Mouse (Mus musculus) brown adipose tissue, adult 24 weeks (tissue): ENCODE results near the gene Cryba1. TPM values are rescaled to one million over a fixed set of nuclear protein-coding genes. Genes with fewer than 3 reads are reported as not detected.

ENCODE experiments used
- H3K27ac ChIP-seq: fragments of 200-500 bp; replicated peaks from 2 replicates; pipeline ENCODE4 v1.5.1; 2012; ENCODE audit warnings: low read depth, mild to moderate bottlenecking, low read length
- H3K4me1 ChIP-seq: fragments of 200-500 bp; 2 replicates; pipeline ENCODE4 v1.6.1; 2012; ENCODE audit warnings: low read length, mixed read lengths; ENCODE audit not compliant: control insufficient read depth, insufficient read depth, insufficient read length
- H3K4me3 ChIP-seq: fragments of 200-500 bp; 2 replicates; pipeline ENCODE4 v1.5.1; 2012; ENCODE audit warnings: low read depth, mild to moderate bottlenecking, low read length, moderate library complexity; ENCODE audit not compliant: insufficient read depth
- polyA plus RNA-seq: library from polyadenylated mRNA; stranded (reverse); fragments of >200 nt; gene quantifications from 2 replicates; pipeline ENCODE4 v1.2.4, GENCODE M21; 2012; ENCODE audit not compliant: missing spikeins, insufficient read depth, insufficient read length

Gene Cryba1
- polyA plus RNA-seq, 1 experiment = not detected

GRCm38 (mm10) chr11:77746652-77747051 lies 21.6 kb upstream of the Cryba1 start:
- H3K27ac ChIP-seq = no peak overlapping the region

GRCm38 (mm10) chr11:77743966-77744365 lies 18.9 kb upstream of the Cryba1 start:
- H3K4me1 ChIP-seq = no peaks in the 10 kb centered on the region
- no peak overlapping the region for H3K4me3 ChIP-seq

More at GRCm38 (mm10) chr11:77746652-77747051, 21.6 kb upstream of the Cryba1 start:
- H3K4me3 ChIP-seq = no peak overlapping the region
- no peaks in the 10 kb centered on the region for H3K4me1 ChIP-seq

GRCm38 (mm10) chr11:77738555-77738954 lies 13.5 kb upstream of the Cryba1 start:
- no peak overlapping the region for H3K27ac ChIP-seq
- H3K4me1 ChIP-seq = no peaks in the 10 kb centered on the region
- H3K4me3 ChIP-seq = no peak overlapping the region

More at GRCm38 (mm10) chr11:77743966-77744365, 18.9 kb upstream of the Cryba1 start:
- no peak overlapping the region for H3K27ac ChIP-seq

GRCm38 (mm10) chr11:77737289-77737688 lies 12.2 kb upstream of the Cryba1 start:
- H3K27ac ChIP-seq = no peak overlapping the region
- no peak overlapping the region for H3K4me3 ChIP-seq
- no peaks in the 10 kb centered on the region for H3K4me1 ChIP-seq

GRCm38 (mm10) chr11:77728587-77728986 lies 3.5 kb upstream of the Cryba1 start:
- Histone ChIP-seq H3K4me3 (no peak overlapping the region), H3K27ac (no peak overlapping the region), H3K4me1 (no peaks in the 10 kb centered on the region)

- no peak overlapping the region for H3K4me3 ChIP-seq
- H3K27ac ChIP-seq = no peak overlapping the region
- H3K4me1 ChIP-seq = no peaks in the 10 kb centered on the region
Measured at GRCm38 (mm10) chr11:77724766-77725165, 317 bp downstream of the Cryba1 start.

GRCm38 (mm10) chr11:77721389-77721788 lies 3.7 kb downstream of the Cryba1 start:
- no peak overlapping the region for H3K27ac ChIP-seq
- no peak overlapping the region for H3K4me3 ChIP-seq

GRCm38 (mm10) chr11:77719055-77719454 lies 6.0 kb downstream of the Cryba1 start:
- no peak overlapping the region for H3K4me3 ChIP-seq
- H3K4me1 ChIP-seq = no peaks in the 10 kb centered on the region
- H3K27ac ChIP-seq = no peak overlapping the region

More at GRCm38 (mm10) chr11:77721389-77721788, 3.7 kb downstream of the Cryba1 start:
- no peaks in the 10 kb centered on the region for H3K4me1 ChIP-seq

- Histone ChIP-seq H3K4me3 (no peak overlapping the region), H3K27ac (no peak overlapping the region), H3K4me1 (no peaks in the 10 kb centered on the region; the same call in 1 of the 2 replicates)
Measured at GRCm38 (mm10) chr11:77713736-77714135, 11.3 kb downstream of the Cryba1 start.

GRCm38 (mm10) chr11:77709039-77709438 lies 16.0 kb downstream of the Cryba1 start:
- Histone ChIP-seq H3K4me3 (no peak overlapping the region), H3K4me1 (no peaks in the 10 kb centered on the region; the same call in 1 of the 2 replicates), H3K27ac (no peak overlapping the region)

GRCm38 (mm10) chr11:77705920-77706319 lies 19.2 kb downstream of the Cryba1 start:
- Histone ChIP-seq H3K4me1 (no peaks in the 10 kb centered on the region; the same call in 1 of the 2 replicates), H3K4me3 (no peak overlapping the region), H3K27ac (no peak overlapping the region)

GRCm38 (mm10) chr11:77697232-77697631 lies 27.9 kb downstream of the Cryba1 start:
- Histone ChIP-seq H3K4me1 (peaks cover 8% of the 10 kb centered on the region), H3K4me3 (no peak overlapping the region), H3K27ac (no peak overlapping the region)

- H3K4me3 ChIP-seq = no peak overlapping the region
Measured at GRCm38 (mm10) chr11:77693026-77693425, 32.1 kb downstream of the Cryba1 start.

GRCm38 (mm10) chr11:77687541-77688131 lies 37.4 kb downstream of the Cryba1 start:
- Histone ChIP-seq H3K4me1 (no peaks in the 10 kb centered on the region), H3K27ac (peak overlapping the region; percentile 87), H3K4me3 (peak overlapping the region; percentile 88)

More at GRCm38 (mm10) chr11:77693026-77693425, 32.1 kb downstream of the Cryba1 start:
- Histone ChIP-seq H3K27ac (no peak overlapping the region), H3K4me1 (peaks cover 6% of the 10 kb centered on the region)

GRCm38 (mm10) chr11:77686841-77687540 lies 38.1 kb downstream of the Cryba1 start:
- H3K4me1 ChIP-seq = no peaks in the 10 kb centered on the region
- H3K27ac ChIP-seq = peak overlapping the region; percentile 98

More at GRCm38 (mm10) chr11:77686841-77687540, 38.1 kb downstream of the Cryba1 start:
- peak overlapping the region; percentile 98 for H3K4me3 ChIP-seq
